Mouse (Mus musculus): ENCODE results near the gene Ankrd7.
A peak's percentile ranks its signal among the peaks of the same experiment; 100 is the strongest.
"Not testable (repeated sequence)": the region's sequence is repeated elsewhere in the genome, so short reads cannot be mapped to it uniquely, and the experiment has no call there.

The Ankrd7 gene

GRCm38 (mm10) chr6:18866018-18866417, at the start of gene Ankrd7:
Gene Ankrd7 (plus strand): TSS chr6:18866318.
- DNase-seq (ENCODE audit: low spot score): no peak

- DNase-seq (ENCODE audit: low spot score): peak; percentile 8
These were observed 46.8 kb upstream of the Ankrd7 start for GRCm38 (mm10) chr6:18819343-18819742.

GRCm38 (mm10) chr6:18820246-18820645, 45.9 kb upstream of the Ankrd7 start:
- DNase-seq (ENCODE audit: low spot score): no peak

GRCm38 (mm10) chr6:18822812-18823211, 43.3 kb upstream of the Ankrd7 start:
- no peak for DNase-seq (ENCODE audit: low spot score)

DNA sequence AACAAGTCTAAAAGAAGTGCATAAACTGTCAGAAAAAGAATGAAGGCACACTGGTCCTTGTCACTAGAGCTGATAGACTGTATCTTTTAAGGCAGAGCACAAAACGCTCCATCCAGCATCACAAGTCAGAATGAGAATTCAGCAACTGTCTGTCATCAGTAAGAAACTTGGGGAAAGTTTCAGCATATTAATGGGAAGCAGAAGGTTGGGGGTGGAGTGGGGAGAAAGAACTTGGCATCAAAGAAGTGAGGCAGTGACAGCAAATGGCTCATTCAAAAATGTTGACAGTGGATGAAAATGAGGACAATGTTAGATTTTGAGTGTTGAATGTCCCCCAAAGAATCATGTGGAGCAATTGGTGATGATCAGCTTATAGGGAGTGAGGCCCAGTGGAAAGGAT, 33.2 kb upstream of the Ankrd7 start:
- no peak for DNase-seq (ENCODE audit: low spot score)

- not testable (repeated sequence) for DNase-seq (ENCODE audit: low spot score)
These were observed 21.6 kb upstream of the Ankrd7 start for GRCm38 (mm10) chr6:18844529-18844928.

DNA sequence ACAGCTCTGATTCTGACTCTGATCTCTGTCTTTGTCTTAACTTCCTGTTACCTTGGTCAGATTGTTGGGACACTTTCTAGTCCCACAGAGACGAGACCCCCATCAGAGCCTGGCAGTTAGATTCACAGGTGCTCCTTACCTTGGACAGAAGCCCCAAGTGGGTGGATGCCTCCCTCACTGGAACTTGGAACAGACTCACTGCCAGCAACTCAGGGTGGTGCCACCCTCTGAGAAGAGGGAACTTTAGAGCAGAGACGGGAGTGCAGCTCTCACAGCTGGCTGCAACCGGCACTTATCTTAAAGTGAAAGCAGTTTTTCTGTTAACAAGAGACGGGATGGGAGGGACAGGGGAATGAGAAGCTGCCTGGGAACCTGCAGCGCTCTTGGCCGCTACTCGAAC, 20.5 kb upstream of the Ankrd7 start:
- not testable (repeated sequence) for DNase-seq (ENCODE audit: low spot score)

DNA sequence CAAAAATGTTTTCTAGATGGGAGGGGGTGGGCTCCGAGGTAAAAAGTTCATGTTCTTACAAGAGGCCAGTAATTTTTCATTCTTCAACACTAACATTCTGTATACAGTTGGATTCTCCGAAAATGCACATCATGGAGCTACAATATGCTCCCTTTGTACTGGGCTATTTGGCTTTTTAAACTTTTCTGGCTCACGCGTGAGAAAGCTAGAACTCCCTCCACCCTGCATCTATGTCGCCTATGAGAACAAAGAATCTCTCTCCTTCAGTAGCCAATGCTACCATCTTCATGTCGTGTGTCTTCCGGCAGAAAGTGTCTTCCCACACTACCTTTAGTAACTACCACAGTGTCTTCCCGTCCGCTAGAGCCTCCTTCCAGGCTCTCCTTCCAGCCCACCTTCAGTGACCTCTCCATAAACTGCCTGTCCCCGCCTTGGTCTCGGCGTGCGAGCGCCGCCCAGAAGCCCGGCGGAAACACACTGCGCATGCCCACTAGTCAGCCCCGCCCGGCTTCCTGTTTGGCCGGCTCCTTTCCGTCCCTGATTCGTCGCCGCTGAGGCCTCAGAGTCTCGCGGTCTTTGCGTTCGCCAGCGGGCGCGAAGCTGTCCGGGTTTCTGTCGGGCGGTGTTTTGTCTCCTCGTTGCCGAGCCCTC, 17.9 kb upstream of the Ankrd7 start, which contains the start of gene Lsm8:
Gene Lsm8, plus strand, starts transcription at position 529 of the 651 bp plus-strand sequence.
- DNase-seq (ENCODE audit: low spot score): peak; percentile 96

- DNase-seq (ENCODE audit: low spot score): no peak
These were observed 17.4 kb upstream of the Ankrd7 start for GRCm38 (mm10) chr6:18848702-18849061.

DNA sequence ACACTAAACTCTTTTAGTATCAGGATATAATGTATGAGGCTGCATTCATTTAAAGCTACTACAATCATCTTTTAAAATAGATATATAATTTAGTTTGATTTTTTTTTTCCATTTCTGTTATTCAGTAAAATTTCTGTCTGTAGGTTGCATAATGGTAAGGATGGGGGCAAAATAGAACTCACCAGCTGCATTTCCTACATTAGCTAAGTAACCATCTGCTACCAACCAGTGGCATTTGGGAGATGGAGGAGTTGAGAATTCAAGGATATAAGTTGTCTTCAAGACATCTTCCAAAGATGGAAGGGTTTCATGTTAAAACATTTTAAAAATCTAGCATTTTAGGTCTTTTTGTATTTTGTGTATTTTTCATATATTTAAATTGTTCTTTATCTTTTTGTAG, 10.8 kb upstream of the Ankrd7 start:
- DNase-seq (ENCODE audit: low spot score): no peak

DNA sequence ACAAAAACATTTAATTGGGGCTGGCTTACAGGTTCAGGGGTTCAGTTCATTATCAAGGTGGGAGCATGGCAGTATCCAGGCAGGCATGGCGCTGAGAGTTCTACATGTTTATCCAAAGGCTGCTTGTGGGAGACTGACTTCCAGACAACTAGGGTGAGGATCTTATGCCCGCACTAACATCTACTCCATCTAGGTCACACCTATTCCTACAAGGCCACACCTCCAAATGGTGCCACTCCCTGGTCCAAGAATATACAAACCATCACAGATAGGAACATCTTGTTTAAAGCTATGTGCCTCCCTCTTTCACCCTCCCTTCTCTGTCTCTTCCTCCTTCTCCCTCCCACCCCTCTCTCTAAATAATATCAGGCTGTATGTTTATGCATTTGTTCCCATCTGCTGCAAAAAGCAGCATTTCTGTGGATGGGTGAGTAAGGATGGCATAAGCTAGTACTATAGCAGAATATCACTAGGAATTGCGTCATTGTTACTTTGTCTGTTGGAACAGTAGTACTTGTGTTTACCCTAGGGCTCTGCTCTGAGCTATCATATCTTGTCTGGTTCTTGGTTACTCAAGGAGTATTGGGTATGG, 9.5 kb upstream of the Ankrd7 start:
- no peak for DNase-seq (ENCODE audit: low spot score)

- DNase-seq (ENCODE audit: low spot score): no peak
These were observed 22.9 kb downstream of the Ankrd7 start for GRCm38 (mm10) chr6:18889030-18889429.

- no peak for DNase-seq (ENCODE audit: low spot score)
These were observed 28.0 kb downstream of the Ankrd7 start for GRCm38 (mm10) chr6:18894142-18894541.

DNA sequence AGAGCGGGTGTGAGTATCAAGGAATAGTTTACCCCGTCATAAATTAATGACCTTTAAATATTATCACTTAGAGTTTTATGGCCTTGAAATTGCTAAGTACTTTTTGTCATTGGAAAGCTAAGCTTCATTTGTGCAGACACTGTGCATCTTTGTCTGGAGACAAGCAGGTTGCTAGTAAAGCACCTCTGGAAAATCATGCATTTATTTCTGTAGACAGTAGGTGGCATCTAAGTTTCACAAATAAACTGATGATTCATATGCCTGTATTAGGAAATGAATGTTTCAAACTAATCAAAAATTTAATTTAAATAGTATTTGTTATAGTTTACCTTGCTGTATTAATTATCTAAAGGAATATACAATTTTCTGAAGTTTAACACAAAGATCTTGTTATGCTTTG, 41.1 kb downstream of the Ankrd7 start:
- no peak for DNase-seq (ENCODE audit: low spot score)

DNA sequence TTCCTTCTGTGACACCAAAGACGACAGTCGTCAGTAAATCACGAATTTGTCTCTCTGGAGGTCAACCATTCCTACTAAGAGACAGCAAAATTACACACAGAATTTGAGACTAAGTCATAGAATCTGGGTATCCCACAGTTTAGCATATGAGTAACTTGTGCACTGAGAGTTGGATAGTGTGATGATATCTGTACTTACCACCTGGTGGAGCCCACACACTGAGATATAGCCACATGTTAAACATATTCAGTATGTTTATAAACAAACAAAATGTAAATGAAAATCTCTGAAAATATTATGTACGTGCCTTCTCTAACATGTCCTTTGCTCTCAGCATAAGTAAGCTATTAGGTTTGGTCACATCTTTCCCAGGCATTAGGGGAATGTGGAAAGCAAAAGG, 47.1 kb downstream of the Ankrd7 start:
- no peak for DNase-seq (ENCODE audit: low spot score)

- no peak for DNase-seq (ENCODE audit: low spot score)
These were observed 49.9 kb downstream of the Ankrd7 start for GRCm38 (mm10) chr6:18916021-18916420.

DNA sequence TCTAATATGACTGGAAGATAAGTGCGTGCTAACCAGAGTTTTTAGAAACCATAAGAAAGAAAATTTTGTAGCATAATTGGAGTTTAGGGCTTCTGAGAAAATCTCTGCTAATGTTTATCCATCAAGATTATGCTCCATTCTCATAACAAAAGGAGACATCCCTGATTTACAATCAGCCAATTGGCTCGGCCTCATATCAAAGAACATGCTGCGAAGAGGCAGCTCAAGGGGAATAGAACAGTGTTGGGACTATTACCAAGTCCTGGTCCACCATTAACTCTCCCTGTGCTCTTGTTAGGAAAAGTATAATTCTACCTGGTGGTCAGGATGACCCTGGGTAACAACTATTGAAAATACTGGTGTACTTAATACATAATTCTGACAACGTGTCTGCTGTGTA, 50.4 kb downstream of the Ankrd7 start:
- DNase-seq (ENCODE audit: low spot score): no peak

All from yolk sac, embryonic 10.5 days (tissue).